Mouse (Mus musculus): Measurements from ENCODE around the gene Scube2.

DNA sequence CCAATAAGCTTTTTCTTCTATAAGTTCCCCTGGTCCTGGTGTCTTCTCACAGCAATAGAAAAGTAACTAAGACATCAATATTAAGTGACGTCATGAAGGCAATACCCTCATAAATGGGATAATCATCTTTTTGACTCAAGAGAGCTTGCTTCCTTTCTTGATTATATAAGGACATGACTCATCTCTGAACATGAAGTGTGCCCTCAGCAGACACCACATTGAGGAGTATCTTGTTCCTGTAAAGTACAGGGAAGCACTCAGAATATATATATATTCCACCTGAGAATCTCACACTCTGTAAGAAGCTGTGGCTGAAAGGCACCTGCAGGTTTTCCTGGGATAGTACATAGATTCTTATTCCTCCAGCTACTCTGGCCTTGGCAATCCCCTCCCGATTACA, 17.1 kb upstream of the Scube2 start:
- TF ChIP-seq POLR2A (IDR thresholded peaks at IDR 0.05; ENCODE audit: low read depth, low read length) = no peak
- TF ChIP-seq CTCF (conservative IDR thresholded peaks at IDR 0.05; ENCODE audit: insufficient read depth, insufficient read length, low read depth, low read length) = no peak

All from kidney, adult 2 months (tissue).